Mouse (Mus musculus) heart, adult 2 months (tissue): ENCODE measurements around the gene Stx11.

Experiments
- CTCF ChIP-seq: fragments of 200-600 bp; IDR thresholded peaks from 2 replicates; pipeline ENCODE4 v1.8.1; 2022; ENCODE audit warnings: antibody characterized with exemption, mild to moderate bottlenecking, moderate library complexity
- POLR2A ChIP-seq: fragments of 200-500 bp; IDR thresholded peaks from 2 replicates; pipeline ENCODE4 v1.6.1; 2011; ENCODE audit warnings: mild to moderate bottlenecking, low read depth, low read length, control low read depth; ENCODE audit not compliant: insufficient read depth

DNA sequence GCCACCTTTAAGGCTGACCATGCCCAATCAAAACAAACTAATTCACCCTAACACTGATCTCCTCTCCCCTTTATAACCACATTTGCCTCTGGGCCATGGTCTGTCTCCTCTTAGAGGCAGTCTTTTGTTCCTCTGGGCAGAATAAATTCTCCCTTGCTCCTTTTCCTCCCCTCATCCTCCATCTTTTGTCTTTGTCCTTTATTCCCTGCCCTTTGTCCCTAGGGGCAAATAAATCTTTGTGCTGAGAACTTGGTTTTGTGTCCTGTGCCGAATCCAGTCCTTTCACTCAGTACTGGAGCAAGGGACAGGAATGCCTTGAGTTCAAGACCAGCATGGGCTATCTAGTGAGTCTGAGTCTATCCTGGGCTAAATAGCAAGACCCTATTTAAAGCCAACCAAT, 46.5 kb downstream of the Stx11 start:
- TF ChIP-seq POLR2A, result no peak
- no peak for TF ChIP-seq CTCF
